Mouse (Mus musculus) lung, postnatal 4 days (tissue): ENCODE measurements at regions not wholly inside any gene's neighbourhood (a gene's known extent, or its start where the extent isn't known, plus 50 kb on each side); places are given as distances from the start of the nearest gene placed in this dataset.
"Not testable (repeated sequence)": the region's sequence is repeated elsewhere in the genome, so short reads cannot be mapped to it uniquely, and the experiment has no call there.

Source experiments
- DNase-seq, 2 experiments: peaks; one replicate each; pipeline ENCODE4 v3.0.0; 2021

DNA sequence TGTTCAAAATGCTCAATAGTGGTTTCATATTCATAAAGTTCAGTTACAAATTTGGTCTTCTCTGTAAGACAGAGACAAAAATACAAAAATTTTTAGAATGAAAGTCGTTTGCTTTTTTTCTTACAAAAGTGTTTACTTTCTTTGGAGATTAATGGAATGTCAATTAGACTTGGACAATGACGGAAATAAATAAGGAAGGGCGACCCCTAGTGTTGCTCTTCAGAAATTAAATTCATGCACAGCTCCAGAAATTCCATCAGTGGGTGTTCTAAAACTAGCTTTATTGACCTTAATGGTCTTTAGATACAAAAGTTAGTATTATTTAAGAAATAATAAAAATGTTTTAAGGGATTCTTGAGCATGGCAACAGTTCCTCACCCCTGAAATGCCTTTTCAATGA is 141.8 kb upstream of the Lama2 start:
- peak in 1 of 2 experiments; percentile 5 for DNase-seq

DNA sequence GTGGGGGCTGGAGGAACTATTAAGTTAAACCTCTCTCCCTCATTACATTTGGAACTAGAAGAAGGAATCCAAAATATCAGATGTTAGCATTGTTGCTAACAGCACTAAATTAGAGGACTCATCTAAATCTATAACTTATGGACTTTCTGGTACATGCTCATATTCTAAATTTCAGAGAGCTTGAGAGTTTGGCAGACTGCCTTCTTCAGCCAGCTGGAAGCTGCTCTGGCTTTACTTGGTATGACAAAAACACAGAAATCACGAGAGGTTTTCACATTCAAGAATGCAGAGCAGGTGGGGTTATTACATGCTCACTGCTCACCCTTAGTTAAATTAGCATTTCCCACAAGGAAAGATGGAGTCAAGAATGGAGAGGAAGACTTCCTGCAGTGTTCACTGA is 182.8 kb upstream of the Lama2 start:
- no peak for DNase-seq

DNA sequence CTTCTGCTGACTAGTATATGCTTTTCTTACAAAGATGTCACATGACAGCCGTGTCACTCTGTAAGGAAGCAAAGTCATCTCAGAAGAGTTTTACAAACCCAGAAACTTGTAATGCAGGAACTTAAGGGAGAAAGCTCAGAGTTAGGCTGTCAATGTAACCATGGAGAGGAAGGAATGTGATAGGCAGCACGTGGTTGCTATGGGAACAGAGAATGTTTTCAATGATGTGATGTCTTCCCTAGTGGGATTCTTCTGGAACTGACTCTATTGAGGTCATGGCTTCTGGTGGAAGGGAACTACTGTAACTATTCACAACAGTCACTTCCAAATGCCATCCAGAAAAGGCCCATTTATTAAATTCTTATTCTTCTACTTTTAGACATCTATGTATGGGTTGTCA is 190.0 kb upstream of the Lama2 start:
- DNase-seq, result no peak

DNA sequence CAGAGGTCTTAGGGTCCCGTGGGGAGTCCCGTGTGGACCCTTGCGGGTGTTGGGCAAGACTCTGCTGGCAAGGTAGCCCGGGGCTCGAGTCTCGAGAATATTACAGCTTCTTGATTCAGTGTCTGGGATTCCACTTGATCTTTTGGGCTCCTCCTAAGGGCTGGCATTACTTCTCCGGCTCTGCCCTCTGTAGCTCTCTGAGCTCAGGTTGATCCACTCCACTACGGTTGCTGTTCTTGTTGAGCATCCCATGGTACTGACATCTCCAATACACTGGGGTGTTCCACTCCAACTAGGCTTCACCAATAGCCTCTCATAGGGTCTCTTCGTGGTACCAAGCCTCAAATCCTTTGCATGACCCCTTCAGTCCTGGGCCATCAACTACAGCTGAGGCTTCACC is 206.1 kb upstream of the Lama2 start:
- DNase-seq, result not testable (repeated sequence)

DNA sequence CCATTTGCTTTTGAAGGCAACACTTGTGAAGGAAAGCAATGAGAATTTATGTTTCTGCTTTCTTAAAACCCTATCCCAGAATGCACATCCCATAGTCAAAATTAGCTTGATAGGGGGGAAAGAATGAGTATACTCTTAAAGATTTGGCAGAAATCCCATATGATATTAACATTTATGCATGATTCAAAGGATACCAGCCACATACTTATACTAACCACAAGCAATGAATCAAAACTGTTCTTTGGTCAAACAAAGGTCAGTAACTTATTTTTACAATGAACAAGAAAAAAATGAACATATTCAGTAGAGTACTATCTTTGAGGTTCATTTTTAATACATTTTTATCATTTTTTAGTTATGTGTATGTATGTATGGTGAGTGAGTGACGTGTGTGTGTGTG is 208.8 kb upstream of the Lama2 start:
- no peak for DNase-seq

DNA sequence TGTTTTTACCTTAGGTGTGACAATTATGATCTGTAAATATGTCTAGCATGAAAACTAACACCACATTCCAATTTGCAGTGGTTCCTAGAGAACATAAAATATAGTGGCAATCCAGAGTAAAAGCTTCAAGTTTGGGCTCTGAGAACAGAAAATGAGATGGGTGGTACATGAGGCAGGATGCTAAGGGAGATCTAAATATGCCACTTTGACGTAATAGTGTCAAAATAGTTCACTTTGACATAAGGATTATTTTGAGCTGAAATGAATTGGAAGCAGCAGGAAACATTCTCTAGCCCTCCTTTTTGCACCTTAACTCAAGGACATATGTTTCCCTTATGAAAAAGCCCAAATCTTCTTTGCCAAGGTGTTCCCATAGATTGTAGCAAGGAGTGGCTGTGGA is 219.1 kb upstream of the Lama2 start:
- no peak for DNase-seq

DNA sequence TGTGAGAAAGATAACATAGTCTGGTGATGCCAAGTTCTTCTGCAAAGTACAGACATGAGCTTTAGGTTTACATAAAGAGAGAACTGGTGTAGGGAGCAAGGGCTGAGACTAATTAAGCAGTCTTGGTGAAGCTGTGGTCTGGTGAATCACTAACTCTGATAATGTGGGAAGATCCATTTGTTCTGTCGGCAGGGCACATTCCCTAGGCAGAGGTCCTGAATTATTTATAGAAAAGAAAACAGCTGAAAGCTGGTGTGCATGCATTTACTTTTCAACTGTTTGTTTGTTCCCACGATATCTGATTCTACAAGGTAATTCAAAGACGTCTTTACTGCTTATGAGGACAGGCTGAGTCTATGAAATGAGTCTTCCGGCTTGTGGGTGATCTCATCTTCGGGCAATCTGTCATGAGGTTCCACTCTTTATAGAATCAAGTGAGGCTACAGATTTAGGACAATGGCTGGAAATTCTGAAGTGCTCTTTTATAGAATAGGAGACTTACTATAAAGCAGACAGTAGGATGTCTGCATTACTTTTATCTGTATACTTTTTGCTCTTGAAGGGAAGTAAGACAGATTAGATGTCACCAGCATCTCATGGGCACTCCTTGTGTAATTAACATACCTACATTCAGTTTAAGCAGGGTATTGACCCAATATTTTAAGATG is 221.6 kb upstream of the Lama2 start:
- no peak for DNase-seq

DNA sequence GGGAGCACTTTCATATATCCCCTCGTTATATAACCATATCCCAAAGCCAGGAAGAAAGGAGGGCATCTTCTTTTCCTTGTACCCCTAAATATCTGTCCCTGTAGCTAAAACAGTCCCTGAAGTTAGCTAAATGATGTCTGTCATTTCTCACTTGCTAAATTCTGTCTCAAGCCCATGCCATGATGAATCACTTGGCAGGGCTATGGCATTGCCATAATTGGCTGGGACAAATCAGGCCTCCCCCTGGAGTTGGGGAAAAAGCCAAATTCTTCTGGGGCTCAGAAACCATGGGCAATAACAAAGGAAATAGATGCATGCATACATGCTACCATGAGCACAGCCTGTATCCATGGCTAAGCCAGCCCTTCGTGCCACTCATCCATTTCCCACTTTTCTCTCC is 223.5 kb upstream of the Lama2 start:
- DNase-seq, result no peak

DNA sequence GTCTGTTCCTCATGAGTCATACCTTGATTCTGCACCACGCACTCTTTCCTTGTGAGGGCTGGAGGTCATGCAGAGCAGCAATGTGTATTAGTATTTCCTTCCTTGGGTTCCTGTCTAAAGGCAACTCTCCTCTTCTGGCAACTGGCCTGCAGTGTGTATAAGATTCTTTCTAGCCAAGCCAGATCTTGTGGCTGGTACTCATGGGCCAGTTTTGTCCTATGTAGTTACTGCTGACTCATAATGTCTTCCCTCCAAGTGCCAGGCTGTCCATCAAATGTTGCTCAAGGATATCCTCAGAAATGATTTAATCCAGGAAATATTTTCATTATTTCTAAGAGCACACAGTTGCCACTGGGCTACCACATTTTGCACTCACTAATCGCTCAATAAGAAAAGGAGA is 211.0 kb upstream of the Ptprk start:
- DNase-seq, result no peak

DNA sequence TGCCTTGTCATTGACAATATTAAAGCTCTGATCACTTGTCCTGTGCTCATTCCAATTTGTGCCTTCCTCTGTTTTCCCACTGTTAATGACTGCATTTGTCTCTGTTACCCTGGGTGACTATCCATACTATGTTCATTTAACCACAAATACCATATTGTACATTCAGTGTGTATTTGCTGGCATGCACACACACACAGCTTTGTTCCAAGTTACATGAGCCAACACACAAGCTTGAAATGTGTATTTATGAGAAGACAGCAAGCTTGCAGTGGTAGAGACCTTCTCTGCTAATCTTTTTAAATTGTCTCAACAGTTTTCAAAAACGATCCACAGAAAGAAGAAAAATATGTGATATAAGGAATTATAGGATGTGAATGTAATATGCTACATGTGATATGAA is 193.8 kb upstream of the Ptprk start:
- DNase-seq, result no peak

DNA sequence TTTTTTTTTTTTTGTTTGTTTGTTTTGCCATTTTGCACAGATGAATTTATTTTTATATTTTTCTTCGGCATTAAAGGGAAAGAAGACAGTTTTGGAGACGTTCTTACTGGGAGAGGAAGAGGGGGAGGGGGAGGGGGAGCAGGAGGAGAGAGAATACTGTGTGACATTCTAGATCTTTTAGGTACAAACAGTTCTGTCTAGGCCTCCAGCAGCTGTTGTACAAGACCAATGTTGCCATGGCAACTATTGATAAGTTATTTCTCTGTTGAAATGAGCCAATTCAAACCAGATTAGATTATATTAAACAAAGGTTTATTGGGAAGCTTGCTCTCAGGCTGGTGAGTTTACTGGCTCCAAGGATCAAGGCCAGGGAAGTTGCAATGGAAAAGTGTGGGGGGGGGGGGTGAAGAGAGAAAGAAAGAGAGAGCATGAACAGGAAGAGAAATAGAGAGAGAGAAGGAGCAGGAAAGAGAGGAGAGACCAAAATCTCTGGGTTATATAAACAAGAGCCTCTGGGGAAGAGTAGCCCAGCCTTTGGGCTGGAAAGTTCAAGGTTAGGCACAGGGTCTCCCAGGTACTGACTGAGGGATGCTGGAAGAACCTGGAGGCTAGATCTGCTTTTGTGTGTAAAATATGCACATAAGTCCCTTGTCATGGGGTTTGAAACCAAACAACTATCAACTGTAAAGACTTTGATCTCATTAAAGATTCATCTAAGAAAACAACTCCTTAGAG is 182.7 kb upstream of the Ptprk start:
- DNase-seq, result no peak

DNA sequence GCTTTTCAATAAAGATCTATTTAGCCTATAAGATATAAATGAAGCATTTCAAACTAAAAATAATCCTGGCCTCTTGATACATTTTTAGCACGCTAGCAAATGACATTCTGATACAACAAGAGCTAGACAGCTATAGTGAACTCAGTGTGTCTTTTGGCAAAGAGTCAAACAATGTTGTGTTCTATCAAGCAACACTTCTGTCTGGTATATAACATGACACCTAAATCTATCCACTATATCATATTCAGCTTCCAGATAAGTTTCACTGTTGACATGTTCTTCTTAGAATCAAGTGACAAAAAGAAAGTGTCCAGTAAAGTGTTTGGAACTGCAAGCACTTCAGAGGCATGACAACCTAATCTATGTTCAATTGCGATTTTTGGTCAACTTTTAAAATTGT is 158.2 kb upstream of the Ptprk start:
- DNase-seq, result no peak

DNA sequence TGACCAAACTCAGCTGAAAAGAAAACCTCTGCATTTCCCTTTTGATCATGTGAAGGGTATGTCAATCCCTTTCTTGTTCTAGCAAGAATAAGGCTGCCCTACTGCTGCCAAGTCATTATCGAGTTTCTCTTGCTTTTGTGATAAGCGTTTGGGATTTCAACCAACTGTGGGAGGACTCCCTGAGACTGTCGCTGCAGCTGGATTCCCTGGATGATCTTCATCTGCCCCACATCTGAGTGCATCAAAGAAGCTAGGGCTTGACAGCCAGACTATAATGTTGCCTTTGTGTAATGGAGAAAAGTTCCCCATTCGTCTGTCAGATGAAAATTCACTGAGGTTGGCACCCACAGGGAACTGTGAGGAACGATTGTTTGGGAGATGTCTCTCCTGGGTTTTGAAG is 147.4 kb upstream of the Ptprk start:
- DNase-seq, result no peak

DNA sequence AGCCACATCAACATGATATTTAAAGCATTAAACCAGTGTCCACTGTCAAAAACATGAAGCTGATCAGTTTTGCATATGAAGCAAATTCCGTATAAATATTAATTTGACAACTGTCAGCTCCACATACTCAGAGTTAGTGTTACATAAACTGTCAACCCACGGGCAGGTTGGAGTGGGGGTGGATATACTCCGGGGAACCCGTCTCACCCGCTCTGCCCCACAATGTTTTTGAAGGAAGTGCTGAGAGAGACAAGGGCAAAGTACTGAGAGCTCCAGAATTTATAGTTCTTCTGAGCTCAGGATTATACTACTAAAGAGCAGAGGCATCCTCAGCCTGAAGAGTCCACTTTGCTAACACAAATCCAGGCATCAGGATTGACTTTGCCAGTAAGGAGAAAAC is 132.5 kb upstream of the Ptprk start:
- DNase-seq, result no peak

DNA sequence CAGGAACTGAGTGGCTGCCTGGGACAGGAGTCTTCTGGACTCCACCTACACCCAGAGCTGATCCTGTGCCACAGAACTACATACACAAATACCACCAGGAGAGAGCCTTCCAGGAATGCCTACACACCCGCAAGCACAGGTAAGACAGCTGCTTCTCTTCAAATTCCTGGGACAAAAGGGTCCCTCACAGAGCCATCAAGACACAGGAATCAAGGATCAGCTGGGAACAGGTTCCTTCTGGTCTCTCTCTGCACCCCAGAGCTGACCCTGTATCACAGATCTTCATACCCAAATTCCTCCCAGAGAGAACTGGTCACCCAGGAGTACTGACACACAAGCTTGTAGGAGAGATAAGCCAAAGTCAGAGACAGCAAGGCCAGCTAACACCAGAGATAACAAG is 125.5 kb upstream of the Ptprk start:
- no peak for DNase-seq

DNA sequence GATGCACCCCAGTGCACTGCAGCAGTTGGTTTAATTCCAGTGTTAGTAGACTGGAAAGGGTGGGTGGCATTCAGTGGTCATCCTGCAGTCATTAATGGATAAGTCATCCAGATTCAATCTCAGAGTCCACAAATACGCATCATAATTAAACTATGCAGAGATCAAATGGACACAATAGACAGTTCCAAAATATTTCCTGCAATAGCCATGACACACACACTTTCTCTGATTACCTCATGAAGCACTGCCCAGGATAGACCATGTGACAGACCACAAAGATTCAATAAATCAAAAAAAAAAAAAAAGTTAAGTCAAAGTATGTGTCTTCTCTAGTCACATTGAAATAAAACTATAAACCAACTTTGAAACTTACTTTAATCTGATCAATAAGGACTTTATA is 106.4 kb upstream of the Ptprk start:
- DNase-seq, result no peak

DNA sequence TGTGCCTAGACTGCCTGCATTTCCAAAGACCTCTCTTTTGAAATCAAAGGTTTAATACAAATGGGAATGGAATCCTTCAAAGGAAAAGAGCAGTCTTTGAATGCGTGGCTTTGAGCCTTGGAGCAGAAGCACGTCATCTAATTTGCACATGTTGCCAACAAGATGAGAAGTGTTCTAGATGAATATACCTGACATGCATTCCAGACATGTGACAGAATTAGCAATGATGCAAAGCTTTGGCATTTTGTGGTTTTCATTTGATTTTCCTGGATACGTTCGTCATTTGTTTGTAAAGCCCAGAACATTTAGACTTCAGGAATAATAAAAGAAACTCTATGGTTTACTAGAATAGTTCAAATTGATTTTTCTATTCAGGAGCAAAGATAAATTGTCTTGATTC is 90.6 kb upstream of the Ptprk start:
- DNase-seq, result no peak

DNA sequence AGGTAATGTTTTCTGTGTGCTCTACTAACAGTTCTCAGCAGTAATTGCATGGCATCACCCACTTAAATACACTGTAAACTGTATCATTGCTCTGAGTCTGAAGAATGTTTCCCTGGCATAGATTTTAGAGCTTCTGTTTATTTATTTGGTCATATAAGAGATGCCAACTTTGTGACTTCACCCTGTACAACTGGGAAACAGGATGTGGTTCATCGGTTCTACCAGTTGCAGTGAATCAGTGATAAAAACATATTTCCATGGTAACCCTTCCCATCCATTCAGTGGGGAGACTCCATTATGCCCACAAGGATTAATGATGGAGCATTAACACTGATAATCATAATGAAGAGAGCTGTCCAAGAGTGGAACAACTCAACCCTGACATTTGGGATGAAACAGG is 89.6 kb upstream of the Ptprk start:
- DNase-seq, result no peak

DNA sequence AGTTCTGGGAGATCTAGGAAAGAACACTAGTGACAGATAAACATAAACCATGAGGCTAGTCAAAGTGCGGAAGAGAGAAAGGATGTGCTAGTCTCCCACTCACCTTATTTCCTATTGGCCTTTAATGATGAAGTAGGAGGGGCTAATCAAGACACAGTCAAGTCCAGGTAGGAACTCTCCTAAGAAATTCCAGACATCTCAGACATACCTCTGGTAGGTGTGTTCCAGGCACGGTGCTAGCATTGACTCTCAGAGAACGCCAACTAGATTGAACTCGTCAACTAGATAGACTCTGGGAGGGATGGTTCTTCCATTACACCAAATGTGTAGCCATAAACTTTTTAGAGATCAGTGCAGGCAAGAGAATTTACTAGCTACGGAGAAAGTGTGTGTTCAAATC is 87.6 kb upstream of the Ptprk start:
- no peak for DNase-seq

DNA sequence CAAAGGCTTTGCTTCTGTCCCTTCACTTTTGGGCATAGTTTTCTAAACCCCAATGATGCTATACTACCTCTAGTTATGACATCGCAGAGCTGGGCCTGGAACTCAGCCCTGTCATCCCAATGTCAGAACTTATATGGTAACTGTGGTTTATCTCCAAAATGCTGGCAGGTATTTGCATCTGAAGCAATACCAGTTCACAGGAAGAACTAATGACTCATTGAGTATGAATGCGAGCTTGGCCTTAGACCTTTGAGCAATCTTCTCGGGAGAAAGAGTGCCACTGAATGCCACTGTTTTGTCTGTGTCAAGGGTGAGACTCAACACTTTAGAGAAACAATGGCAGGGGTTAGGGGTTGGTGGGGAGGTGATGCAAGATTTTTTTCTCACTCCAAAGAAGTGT is 86.6 kb upstream of the Ptprk start:
- no peak for DNase-seq

DNA sequence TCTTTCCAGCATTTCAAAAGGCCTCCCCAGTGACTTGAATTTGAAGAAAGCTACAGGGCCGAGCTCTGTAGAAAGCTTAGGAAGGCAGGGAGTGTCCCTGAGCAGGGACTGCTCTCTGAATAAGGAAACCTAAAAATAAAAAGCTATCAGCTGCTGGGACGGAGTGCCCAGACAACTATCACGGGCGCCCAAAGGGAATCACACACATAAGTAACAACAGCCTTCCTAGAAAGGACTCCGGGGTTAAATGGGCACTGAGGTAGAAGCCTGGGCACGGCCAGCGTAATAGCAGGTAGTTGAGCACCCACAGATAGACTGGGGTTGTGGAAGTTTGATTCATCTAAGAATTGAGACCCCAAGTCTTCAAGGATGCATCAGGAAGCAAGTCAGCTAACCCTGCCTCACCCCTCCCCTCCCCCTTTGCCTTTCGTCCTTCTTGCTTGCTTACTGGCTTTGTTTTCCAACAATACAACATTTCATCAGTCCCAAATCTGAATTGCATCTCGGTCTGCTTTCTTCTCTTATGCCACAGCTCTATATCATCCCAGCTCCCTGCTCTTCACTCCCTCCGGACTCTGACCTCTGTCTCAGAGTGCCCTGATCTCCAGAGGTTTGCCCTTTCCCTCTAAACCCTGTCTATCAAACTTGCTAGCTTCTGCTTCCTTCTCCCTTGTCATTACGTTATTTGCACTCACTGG is 84.1 kb upstream of the Ptprk start:
- DNase-seq, result no peak

DNA sequence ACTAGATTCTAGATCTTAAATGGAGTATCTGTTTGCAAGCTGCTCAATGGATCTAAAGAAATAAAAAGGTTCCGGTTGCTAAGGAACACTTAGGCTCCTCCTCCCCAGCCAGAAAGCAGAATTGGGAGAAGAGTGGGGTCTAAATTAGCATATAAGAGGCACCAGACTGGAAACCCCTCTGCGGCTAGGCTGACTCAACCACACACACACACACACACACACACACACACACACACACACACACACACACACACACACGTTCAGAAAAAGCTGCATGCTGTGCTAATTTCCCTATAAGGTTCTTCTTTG is 83.6 kb upstream of the Ptprk start:
- no peak for DNase-seq

DNA sequence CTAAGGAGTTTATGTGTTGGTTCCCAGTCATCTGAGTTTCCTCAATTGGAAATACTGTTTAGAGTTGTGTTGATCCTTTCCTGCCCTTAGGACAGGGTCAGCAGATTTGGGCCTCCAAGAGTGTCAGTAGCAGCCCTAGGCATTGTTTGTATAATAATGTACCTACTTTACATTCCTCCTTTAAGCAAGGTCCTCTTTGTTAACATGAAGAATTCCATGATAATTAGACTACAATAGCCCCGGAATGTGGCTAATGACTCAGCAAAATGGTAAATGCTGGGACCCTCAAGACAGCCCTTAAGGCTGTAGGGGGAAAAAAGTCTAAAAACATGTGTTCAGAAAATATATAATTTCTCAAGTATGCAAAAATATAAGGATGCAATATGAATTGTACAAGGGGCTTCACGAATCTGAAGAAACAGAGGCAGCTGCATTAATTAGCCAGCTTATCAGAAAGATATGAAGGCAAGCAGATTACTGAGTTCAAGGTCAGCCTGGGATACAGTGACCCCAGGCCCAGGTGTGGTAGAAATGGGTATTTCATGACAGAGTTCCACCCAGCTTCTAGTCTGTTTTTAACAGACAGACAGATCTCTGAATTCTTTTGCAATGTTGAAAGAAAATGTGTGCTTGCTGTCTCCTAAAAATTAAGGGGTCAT is 80.1 kb upstream of the Ptprk start:
- DNase-seq, result no peak

DNA sequence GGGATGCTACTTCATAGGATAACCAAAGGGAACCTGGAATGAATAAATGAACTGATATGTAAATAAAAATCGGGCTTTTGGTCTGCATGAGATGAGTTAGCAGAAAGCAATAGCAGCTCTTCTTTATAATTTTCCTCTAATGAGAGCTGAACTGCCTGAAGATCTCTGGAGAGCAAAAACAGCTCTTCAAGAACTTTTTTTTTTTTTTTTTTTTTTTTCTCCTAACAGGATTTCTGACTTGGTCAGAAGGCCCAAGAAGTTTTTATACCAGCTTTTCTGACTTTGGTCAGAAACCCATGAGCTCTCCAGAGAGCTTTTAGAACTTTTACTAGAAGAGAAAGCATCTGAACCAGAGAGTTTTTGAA is 79.6 kb upstream of the Ptprk start:
- no peak for DNase-seq
